Mouse (Mus musculus): ENCODE measurements around the gene Smc1b. TPM values are rescaled to one million over a fixed set of nuclear protein-coding genes. Genes with fewer than 3 reads are reported as not detected.

Smc1b gene
- total RNA-seq, 2 experiments from 2014 or later: not detected

GRCm38 (mm10) chr15:85072651-85073050 lies 59.1 kb downstream of the Smc1b start:
- H3K27ac ChIP-seq: no peak overlapping the region
- intact Hi-C loops (cut with DNase I): loop anchor here (5.0 kb wide), 3 partner anchors 55 to 315 kb away; partner anchors contain the start of gene Upk3a
- no peak for DNase-seq (ENCODE audit: extremely low spot score in 1 of 2, low spot score in 2 of 2)
- no peak for TF ChIP-seq CTCF (IDR thresholded peaks at IDR 0.05)
- H3K4me3 ChIP-seq: no peak overlapping the region

GRCm38 (mm10) chr15:85070561-85070960 lies 61.2 kb downstream of the Smc1b start:
- H3K4me3 ChIP-seq: no peak overlapping the region
- peak in 1 of 2 experiments; percentile 25 for DNase-seq (ENCODE audit: extremely low spot score in 1 of 2, low spot score in 2 of 2)
- TF ChIP-seq CTCF (IDR thresholded peaks at IDR 0.05): peak; percentile 89
- no peak overlapping the region for H3K27ac ChIP-seq
- intact Hi-C loops (cut with DNase I): loop anchor here (1.0 to 5.0 kb wide), 4 partner anchors 53 to 313 kb away; partner anchors contain the start of gene Upk3a

GRCm38 (mm10) chr15:85063421-85063820 lies 68.3 kb downstream of the Smc1b start:
- TF ChIP-seq CTCF (IDR thresholded peaks at IDR 0.05): no peak
- no peak for DNase-seq (ENCODE audit: extremely low spot score in 1 of 2, low spot score in 2 of 2)
- Histone ChIP-seq H3K4me3 (no peak overlapping the region), H3K27ac (no peak overlapping the region)
- intact Hi-C loops (cut with DNase I): no loop called here

GRCm38 (mm10) chr15:85055186-85055585 lies 76.6 kb downstream of the Smc1b start:
- no peak for TF ChIP-seq CTCF (IDR thresholded peaks at IDR 0.05)
- Histone ChIP-seq H3K4me3 (no peak overlapping the region), H3K27ac (no peak overlapping the region)
- DNase-seq (ENCODE audit: extremely low spot score in 1 of 2, low spot score in 2 of 2): no peak
- intact Hi-C loops (cut with DNase I): no loop called here

- DNase-seq (ENCODE audit: extremely low spot score in 1 of 2, low spot score in 2 of 2): no peak
- no peak for TF ChIP-seq CTCF (IDR thresholded peaks at IDR 0.05)
- intact Hi-C loops (cut with DNase I): no loop called here
- Histone ChIP-seq H3K4me3 (no peak overlapping the region), H3K27ac (no peak overlapping the region)
Measured at GRCm38 (mm10) chr15:85054098-85054497, 77.7 kb downstream of the Smc1b start.

- TF ChIP-seq CTCF (IDR thresholded peaks at IDR 0.05): no peak
- no peak overlapping the region for H3K27ac ChIP-seq
- no peak overlapping the region for H3K4me3 ChIP-seq
- no peak for DNase-seq (ENCODE audit: extremely low spot score in 1 of 2, low spot score in 2 of 2)
- intact Hi-C loops (cut with DNase I): no loop called here
Measured at GRCm38 (mm10) chr15:85049758-85050157, 82.0 kb downstream of the Smc1b start.

GRCm38 (mm10) chr15:85047865-85048264 lies 83.9 kb downstream of the Smc1b start:
- no peak for TF ChIP-seq CTCF (IDR thresholded peaks at IDR 0.05)
- H3K4me3 ChIP-seq: no peak overlapping the region
- intact Hi-C loops (cut with DNase I): no loop called here

GRCm38 (mm10) chr15:85046230-85046950 lies 85.4 kb downstream of the Smc1b start:
- no peak for DNase-seq (ENCODE audit: extremely low spot score in 1 of 2, low spot score in 2 of 2)
- 0 out of 2 replicates have a peak overlapping the region, but pooled peaks have one; percentile 17 for H3K27ac ChIP-seq
- no peak overlapping the region for H3K4me3 ChIP-seq
- no peak for TF ChIP-seq CTCF (IDR thresholded peaks at IDR 0.05)
- intact Hi-C loops (cut with DNase I): no loop called here

More at GRCm38 (mm10) chr15:85047865-85048264, 83.9 kb downstream of the Smc1b start:
- DNase-seq (ENCODE audit: extremely low spot score in 1 of 2, low spot score in 2 of 2): no peak
- no peak overlapping the region for H3K27ac ChIP-seq

GRCm38 (mm10) chr15:85043761-85044160 lies 88.0 kb downstream of the Smc1b start:
- Histone ChIP-seq H3K4me3 (no peak overlapping the region), H3K27ac (peak overlapping the region; percentile 86; the same call in 1 of the 2 replicates)
- no peak for TF ChIP-seq CTCF (IDR thresholded peaks at IDR 0.05)
- no peak for DNase-seq (ENCODE audit: extremely low spot score in 1 of 2, low spot score in 2 of 2)
- intact Hi-C loops (cut with DNase I): loop anchor here (1.0 kb wide), 1 partner anchor 42 kb away; no protein-coding TSS in a partner anchor

- intact Hi-C loops (cut with DNase I): loop anchor here (1.0 kb wide), 1 partner anchor 42 kb away; no protein-coding TSS in a partner anchor
- Histone ChIP-seq H3K4me3 (no peak overlapping the region), H3K27ac (peak overlapping the region; percentile 86)
- DNase-seq (ENCODE audit: extremely low spot score in 1 of 2, low spot score in 2 of 2): no peak
- no peak for TF ChIP-seq CTCF (IDR thresholded peaks at IDR 0.05)
Measured at GRCm38 (mm10) chr15:85043116-85043515, 88.6 kb downstream of the Smc1b start.

GRCm38 (mm10) chr15:85042361-85042954 lies 89.3 kb downstream of the Smc1b start:
- DNase-seq (ENCODE audit: extremely low spot score in 1 of 2, low spot score in 2 of 2): peak; percentile 66 to 68
- peak overlapping the region; percentile 86 for H3K27ac ChIP-seq
- TF ChIP-seq CTCF (IDR thresholded peaks at IDR 0.05): peak; percentile 74
- intact Hi-C loops (cut with DNase I): no loop called here
- no peak overlapping the region for H3K4me3 ChIP-seq

GRCm38 (mm10) chr15:85041546-85042225 lies 90.1 kb downstream of the Smc1b start:
- DNase-seq (ENCODE audit: extremely low spot score in 1 of 2, low spot score in 2 of 2): no peak
- Histone ChIP-seq H3K4me3 (0 out of 2 replicates have a peak overlapping the region, but pooled peaks have one; percentile 9), H3K27ac (peak overlapping the region; percentile 86)
- TF ChIP-seq CTCF (IDR thresholded peaks at IDR 0.05): no peak
- intact Hi-C loops (cut with DNase I): no loop called here
